Comparison of ENCODE assay signal across 10 mouse cellular contexts in genomic region chr4:28300018-28300440, GRCm38 (mm10).
A peak's percentile ranks its signal among the peaks of the same experiment; 100 is the strongest.
DNase-seq lines count a peak whose midpoint lies in the region; ATAC-seq and TF ChIP-seq lines count a peak whose summit lies in the region.
"Had no signal": no experiment of that assay in that cellular context is flagged by ENCODE, and none has a peak within 500 bp of the region (broad histone marks: within the 10 kb centered on the region; RNA-seq: fewer than 3 reads in every experiment).

No protein-coding gene starts in this region.

- 4% methylated on average over 13 of the region's 13 CpGs for WGBS in forebrain, embryonic 11.5 days
- WGBS in midbrain, embryonic 10.5 days, result 19% methylated on average over 13 of the region's 13 CpGs
- 53% methylated on average over 13 of the region's 13 CpGs for WGBS in lung, postnatal 0 days

- no peak for TF ChIP-seq CTCF in lung, postnatal 0 days (IDR thresholded peaks at IDR 0.05)

- no peak for TF ChIP-seq EP300 in lung, postnatal 0 days (IDR thresholded peaks at IDR 0.05)

- peak overlapping the region; percentile 31; the same call in 1 of the 2 replicates for H3K4me2 ChIP-seq in forebrain, embryonic 11.5 days (ENCODE audit: low read depth, low read length, severe bottlenecking)
- no peak overlapping the region for H3K4me2 ChIP-seq in lung, postnatal 0 days (replicated peaks; ENCODE audit: low read depth, low read length)

- no peak overlapping the region for H3K9ac ChIP-seq in forebrain, embryonic 11.5 days (ENCODE audit: low read length)
- H3K9ac ChIP-seq in lung, postnatal 0 days (replicated peaks; ENCODE audit: low read depth), result no peak overlapping the region

- H3K27ac ChIP-seq in forebrain, embryonic 11.5 days (ENCODE audit: low read depth, low read length), result no peak overlapping the region
- H3K27ac ChIP-seq in midbrain, embryonic 10.5 days (replicated peaks), result no peak overlapping the region
- no peak overlapping the region for H3K27ac ChIP-seq in lung, postnatal 0 days (ENCODE audit: low read length)

- H3K9me3 ChIP-seq in forebrain, embryonic 11.5 days (ENCODE audit: control insufficient read depth, low read length), result no peaks in the 10 kb centered on the region
- H3K9me3 ChIP-seq in midbrain, embryonic 10.5 days (replicated peaks), result no peaks in the 10 kb centered on the region
- no peaks in the 10 kb centered on the region for H3K9me3 ChIP-seq in lung, postnatal 0 days (ENCODE audit: low read length)
- H3K9me3 ChIP-seq: G1E had no signal

- no peaks in the 10 kb centered on the region for H3K27me3 ChIP-seq in forebrain, embryonic 11.5 days (ENCODE audit: control insufficient read depth, insufficient read depth, low read length)
- H3K27me3 ChIP-seq in midbrain, embryonic 10.5 days (ENCODE audit: low read depth, poor library complexity, severe bottlenecking), result peaks cover 17% of the 10 kb centered on the region; the same call in 1 of the 2 replicates
- H3K27me3 ChIP-seq in lung, postnatal 0 days (replicated peaks; ENCODE audit: insufficient read depth, low read length), result no peaks in the 10 kb centered on the region

- peak; percentile 5 for DNase-seq in right cerebral cortex, postnatal 25 days
- DNase-seq in right cerebral cortex, adult 2 months (ENCODE audit: low spot score in 2 of 2), result no peak
- peak; percentile 56 for DNase-seq in forebrain, embryonic 11.5 days (ENCODE audit: low spot score)
- DNase-seq in midbrain, embryonic 10.5 days (ENCODE audit: low spot score), result peak; percentile 42
- DNase-seq in kidney, postnatal 36 days, result no peak
- DNase-seq in lung, postnatal 0 days (ENCODE audit: low spot score), result no peak
- DNase-seq in yolk sac, embryonic 10.5 days (ENCODE audit: low spot score), result no peak
- no peak for DNase-seq in ovary, postnatal 36 days (ENCODE audit: low spot score)
- DNase-seq: lung, adult 18-20 months had no signal

- ATAC-seq in forebrain, embryonic 11.5 days (replicated peaks; ENCODE audit: low FRiP score), result peak; percentile 80
- ATAC-seq in lung, postnatal 0 days, result no peak

- no peaks in the 10 kb centered on the region for H3K36me3 ChIP-seq in forebrain, embryonic 11.5 days (ENCODE audit: control insufficient read depth, insufficient read depth, low read length)
- no peaks in the 10 kb centered on the region for H3K36me3 ChIP-seq in midbrain, embryonic 10.5 days
- no peaks in the 10 kb centered on the region for H3K36me3 ChIP-seq in lung, postnatal 0 days (ENCODE audit: insufficient read depth, low read length)
- H3K36me3 ChIP-seq: G1E had no signal

- H3K4me3 ChIP-seq in forebrain, embryonic 11.5 days (ENCODE audit: low read depth, low read length), result no peak overlapping the region
- peak overlapping the region; percentile 26; the same call in 1 of the 2 replicates for H3K4me3 ChIP-seq in midbrain, embryonic 10.5 days
- H3K4me3 ChIP-seq in lung, postnatal 0 days (ENCODE audit: low read depth, low read length), result no peak overlapping the region

- H3K4me1 ChIP-seq in forebrain, embryonic 11.5 days (replicated peaks; ENCODE audit: control insufficient read depth, insufficient read depth, low read length), result no peaks in the 10 kb centered on the region; the same call in 1 of the 2 replicates
- peaks cover 37% of the 10 kb centered on the region for H3K4me1 ChIP-seq in midbrain, embryonic 10.5 days
- no peaks in the 10 kb centered on the region for H3K4me1 ChIP-seq in lung, postnatal 0 days (ENCODE audit: insufficient read depth, low read depth, low read length)

Comparison
In these comparisons a context has a peak if more than half of its experiments do, and no peak if none do; other contexts are left out.
1. DNase-seq: peak in right cerebral cortex, postnatal 25 days (single experiment), forebrain, embryonic 11.5 days (single experiment) and midbrain, embryonic 10.5 days (single experiment); none in right cerebral cortex, adult 2 months (0 of 2), kidney, postnatal 36 days (0 of 2), lung, postnatal 0 days (single experiment), yolk sac, embryonic 10.5 days (single experiment) and ovary, postnatal 36 days (single experiment).